Mouse (Mus musculus) CD4-positive, CD25-positive, alpha-beta regulatory T cell, adult 4 months (primary cell): Measurements from ENCODE around the gene Sufu. TPM values are rescaled to one million over a fixed set of nuclear protein-coding genes. Genes with fewer than 3 reads are reported as not detected.

Experiments
- ATAC-seq: one replicate; pipeline ENCODE4 v1.8.0; 2017
- polyA plus RNA-seq, 2 experiments: library from polyadenylated mRNA; unstranded; fragments of 100-300 nt; shearing (Covaris generic); gene quantifications; one replicate each; pipeline ENCODE4 v1.2.1; 2017

The Sufu gene
- polyA plus RNA-seq, 2 experiments from 2014 or later, result 10.2 to 11.6 TPM

- peak; percentile 89 for ATAC-seq
These were observed 1.3 kb upstream of the Sufu start, which contains the start of gene Actr1a for GRCm38 (mm10) chr19:46395109-46396009. Actr1a (minus strand) TSS chr19:46395748.

GRCm38 (mm10) chr19:46396109-46396508 lies 587 bp upstream of the Sufu start:
- no peak for ATAC-seq

DNA sequence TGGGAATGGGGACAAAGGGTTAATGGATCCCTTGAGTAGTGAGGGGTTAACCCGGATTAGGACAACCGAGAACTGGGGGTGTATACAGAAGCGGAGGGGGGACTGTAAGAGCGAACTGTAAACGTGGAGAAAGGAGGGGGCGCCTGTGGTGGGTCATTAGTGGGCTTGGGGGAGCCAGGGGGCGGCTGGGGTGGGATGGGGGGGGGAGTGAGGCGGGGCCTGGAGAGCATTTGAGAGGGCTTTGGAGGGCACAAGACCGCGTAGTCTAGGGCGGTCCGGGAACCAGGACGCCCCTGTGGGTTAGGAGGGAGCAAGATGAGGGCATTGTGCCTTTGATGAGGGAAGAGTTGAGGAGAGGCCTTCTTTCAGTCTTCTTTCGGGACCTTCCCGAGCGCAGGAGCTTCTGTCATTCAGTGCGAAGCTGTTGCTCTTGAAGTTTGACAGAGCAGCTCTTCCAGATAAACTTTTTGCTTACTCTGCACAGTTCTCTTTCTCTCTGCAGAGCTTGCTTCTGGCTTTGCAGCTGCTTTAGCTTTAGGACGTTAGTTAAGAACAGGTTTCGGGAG lies 823 bp downstream of the Sufu start:
- no peak for ATAC-seq

- no peak for ATAC-seq
These were observed 1.7 kb downstream of the Sufu start for GRCm38 (mm10) chr19:46398401-46398800.

DNA sequence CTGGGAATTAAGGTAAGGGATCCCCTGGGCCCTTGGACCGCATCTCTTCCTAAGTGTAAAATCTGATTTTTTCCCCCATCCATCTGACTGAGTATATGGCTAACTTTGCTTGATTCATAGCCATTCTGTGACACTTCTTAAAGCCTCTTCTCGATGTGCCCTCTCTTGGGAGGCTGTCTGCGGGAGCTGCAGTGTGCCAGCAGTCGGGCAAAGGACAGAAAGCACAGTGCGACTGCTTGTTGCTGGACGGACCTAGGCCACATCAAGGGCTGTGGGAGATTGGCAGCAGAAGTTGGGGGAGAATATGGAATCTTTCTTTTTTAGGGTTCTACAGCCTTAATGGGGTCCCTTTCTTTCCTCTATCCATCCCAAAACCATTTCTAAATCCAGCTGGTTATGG lies 2.7 kb downstream of the Sufu start:
- ATAC-seq, result no peak

DNA sequence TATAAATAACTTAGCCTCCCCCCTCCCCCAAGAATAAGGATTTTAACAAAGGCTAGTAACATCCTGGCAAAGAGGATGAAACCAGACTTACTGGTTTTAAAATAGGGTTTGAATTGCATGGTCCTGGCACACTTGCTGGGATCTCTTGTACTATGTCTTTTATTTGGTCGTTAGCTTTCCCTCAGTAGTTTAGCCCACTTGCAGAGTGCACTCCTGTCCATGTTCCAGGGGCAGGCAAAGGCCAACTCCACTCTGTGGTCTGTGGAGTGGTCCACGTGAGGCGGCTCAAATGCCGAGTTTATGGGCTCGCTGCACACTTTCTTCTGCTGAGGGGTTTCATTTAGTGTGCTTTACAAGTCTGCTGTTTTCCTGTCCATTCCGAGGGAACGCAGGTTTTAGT lies 3.2 kb downstream of the Sufu start:
- no peak for ATAC-seq

GRCm38 (mm10) chr19:46400558-46400957 lies 3.9 kb downstream of the Sufu start:
- no peak for ATAC-seq

GRCm38 (mm10) chr19:46404030-46404429 lies 7.3 kb downstream of the Sufu start:
- no peak for ATAC-seq

GRCm38 (mm10) chr19:46406592-46407386 lies 10.1 kb downstream of the Sufu start:
- no peak for ATAC-seq

DNA sequence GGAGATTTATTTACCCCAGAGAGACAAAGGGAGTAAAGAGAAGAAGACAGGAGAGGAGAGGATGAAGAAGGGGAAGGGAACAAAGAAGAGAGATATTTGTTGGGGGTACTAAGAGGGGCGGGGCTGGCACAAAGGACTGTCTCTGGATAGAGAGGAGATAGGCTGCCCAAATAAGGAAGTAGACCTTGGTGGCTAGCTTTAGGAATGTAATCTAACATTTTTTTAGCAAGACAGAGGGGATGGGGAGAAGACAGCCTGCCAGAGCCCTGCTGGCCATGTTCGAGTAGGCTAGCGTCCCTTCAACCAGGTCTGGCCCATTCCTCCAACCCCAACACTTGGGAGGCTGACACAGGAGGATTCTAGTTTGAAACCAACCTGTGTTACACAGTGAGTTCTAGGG lies 12.8 kb downstream of the Sufu start:
- no peak for ATAC-seq

DNA sequence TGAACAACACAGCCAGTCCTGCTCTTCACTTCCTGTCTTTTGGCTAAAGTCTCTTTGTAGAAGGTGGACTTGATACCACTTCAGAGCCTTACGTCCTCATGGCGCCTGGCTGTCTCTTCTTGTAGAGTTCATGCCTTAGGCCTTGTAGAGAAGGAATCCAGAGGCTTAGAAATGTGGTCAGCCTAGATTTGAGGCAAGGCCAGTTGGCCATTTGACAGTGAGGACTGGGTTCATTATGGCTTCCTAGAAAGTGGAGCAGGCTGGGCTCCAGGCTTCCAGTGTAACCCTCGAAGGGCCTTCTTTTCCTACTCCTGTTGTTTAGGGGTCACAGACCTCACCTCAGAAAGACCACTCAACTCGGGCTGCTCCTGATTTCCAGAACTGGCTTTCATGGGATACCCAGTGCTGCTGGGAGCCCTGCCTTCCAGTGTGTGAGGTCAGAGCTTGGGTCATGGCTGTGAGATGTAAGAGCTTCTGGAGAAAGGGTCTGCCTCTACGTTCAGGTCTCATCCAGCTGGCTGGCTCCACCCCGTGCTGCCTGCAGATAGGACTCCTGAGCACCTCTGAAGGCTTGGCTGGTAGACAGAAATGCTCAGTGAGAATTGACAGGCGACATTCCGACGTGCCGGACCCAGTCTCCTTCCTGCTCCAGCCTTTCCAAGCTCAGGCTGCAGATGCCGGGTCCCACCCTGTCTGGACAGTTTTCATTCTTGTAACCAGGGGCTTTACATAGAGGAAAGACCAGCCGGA lies 15.5 kb downstream of the Sufu start:
- ATAC-seq, result no peak

DNA sequence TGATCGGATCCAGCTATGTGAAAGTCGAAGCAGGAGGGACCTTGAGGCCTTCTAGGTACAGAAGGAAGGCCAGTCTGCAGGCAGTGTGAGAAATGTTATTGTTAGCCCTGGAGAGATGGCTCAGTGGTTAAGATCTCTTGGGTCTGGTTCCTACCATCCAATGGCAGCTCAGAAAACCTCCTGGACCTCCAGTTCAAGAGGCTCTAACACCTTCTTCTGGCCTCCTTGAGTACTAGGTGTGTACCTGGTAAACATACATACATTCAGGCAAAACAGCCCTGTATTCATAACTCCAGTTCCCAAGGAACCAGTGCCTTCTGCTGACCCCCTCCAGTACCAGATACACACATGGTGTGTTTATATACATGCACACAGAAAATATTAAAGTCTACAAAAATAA lies 17.3 kb downstream of the Sufu start:
- ATAC-seq, result no peak

DNA sequence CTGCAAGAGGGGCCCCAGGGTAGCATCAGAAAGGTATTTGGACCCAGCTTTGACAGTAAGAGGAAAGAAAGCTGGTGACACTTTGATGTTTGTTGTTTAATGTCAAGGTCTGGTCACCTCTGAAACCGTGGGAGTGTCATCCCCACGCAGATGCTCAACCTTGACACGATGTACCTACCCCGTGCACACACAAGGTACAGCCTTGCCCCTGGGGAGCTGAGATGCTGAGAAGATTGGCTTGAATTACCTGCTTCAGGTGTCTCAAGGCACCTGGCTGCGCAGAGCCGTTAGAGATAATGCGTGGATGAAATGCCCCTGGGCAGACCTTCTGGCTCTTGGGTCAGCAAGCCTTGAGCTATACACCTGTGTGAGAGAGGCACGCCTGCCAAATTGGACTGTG lies 17.8 kb downstream of the Sufu start:
- ATAC-seq, result no peak

DNA sequence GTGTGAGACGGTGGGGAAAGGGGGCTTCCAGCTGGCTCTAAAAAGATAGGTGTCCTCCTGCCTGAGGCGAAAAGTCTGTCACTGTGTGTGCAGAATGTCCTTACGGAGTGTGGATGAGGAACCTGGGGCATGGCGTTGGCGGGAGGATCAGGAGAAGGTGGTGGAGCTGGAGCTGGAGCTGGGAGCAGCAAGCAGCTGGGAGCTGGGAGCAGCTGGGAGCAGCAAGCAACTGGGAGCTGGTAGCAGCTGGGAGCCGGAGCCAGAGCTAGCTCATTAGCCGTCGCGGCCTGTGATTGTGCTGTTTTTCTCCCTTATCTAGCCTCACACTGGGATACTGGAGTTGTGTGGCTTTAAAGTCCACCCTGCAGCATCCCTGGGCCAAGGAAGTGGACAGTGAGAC lies 19.6 kb downstream of the Sufu start:
- ATAC-seq, result no peak

GRCm38 (mm10) chr19:46418051-46418450 lies 21.4 kb downstream of the Sufu start:
- ATAC-seq, result no peak

DNA sequence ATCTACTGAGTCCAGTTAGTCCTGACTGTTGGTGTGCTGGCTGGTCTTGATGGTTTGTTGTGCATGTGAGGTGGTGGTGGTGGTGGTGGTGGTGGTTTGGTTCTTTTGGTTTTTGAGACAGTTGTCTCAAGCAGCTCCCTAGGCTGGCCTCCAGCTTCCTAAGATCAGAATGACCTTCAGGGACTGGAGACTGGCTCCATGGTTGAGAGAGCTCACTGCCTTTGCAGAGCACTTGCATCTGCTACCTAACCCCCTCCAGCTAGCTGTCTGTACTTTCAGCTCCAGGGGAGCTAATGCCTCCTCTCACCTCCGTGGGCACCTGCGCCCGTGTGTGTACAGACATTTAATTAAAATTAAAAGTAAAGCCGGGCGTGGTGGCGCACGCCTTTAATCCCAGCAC lies 23.7 kb downstream of the Sufu start:
- no peak for ATAC-seq

GRCm38 (mm10) chr19:46422384-46423338 lies 26.0 kb downstream of the Sufu start:
- ATAC-seq, result no peak

- ATAC-seq, result no peak
These were observed 28.6 kb downstream of the Sufu start for GRCm38 (mm10) chr19:46425266-46425665.

DNA sequence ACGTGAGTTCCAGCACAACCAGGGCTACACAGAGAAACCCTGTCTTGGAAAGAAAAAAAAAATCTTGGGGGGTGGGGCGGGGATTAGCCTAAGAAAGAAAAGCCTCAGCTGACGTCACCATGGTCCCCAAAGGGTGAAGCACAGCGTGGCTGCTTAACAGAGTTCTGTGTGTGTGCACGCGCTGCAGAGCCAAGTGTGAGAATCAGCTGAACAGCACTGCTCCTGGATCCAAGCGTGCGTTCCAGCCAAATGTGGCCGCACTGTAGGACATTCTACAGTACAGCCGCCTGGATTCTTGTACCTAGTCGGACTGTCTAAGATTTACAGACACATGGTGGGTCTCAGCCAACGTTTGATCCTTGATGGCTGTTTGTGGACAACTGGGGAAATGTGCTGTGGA lies 29.8 kb downstream of the Sufu start:
- no peak for ATAC-seq

GRCm38 (mm10) chr19:46429250-46429649 lies 32.6 kb downstream of the Sufu start:
- ATAC-seq, result no peak

DNA sequence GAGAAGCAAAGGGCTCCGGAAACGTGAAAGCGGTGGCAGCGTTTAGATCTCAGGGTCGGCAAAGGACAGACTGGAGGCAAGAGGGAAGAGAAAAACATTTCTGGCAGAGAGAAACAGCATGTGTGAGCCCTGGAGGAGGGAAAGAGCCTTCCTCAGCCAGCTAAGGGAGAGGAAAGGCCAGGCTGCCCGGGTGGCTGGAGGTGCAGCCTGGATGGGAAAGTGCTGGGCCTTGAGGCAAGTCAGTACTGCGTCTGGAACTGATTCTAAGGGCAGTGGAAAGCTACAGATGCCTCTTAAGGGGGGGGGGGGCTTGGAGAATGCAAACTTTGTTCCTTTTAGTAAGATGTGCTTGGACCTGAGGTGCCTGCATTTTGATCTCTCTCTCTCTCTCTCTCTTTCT lies 37.0 kb downstream of the Sufu start:
- no peak for ATAC-seq

GRCm38 (mm10) chr19:46434148-46434547 lies 37.5 kb downstream of the Sufu start:
- no peak for ATAC-seq
